In genomic region chr8:78027371-78027770, GRCm38 (mm10) we compare ENCODE assay signal across 30 mouse cellular contexts.
"Had no signal": no experiment of that assay in that cellular context is flagged by ENCODE, and none has a peak within 500 bp of the region (broad histone marks: within the 10 kb centered on the region; RNA-seq: fewer than 3 reads in every experiment).

No protein-coding gene starts in this region.

- H3K9ac ChIP-seq: heart, embryonic 12.5 days; heart, embryonic 13.5 days; heart, embryonic 15.5 days; hindbrain, embryonic 12.5 days; hindbrain, embryonic 13.5 days; hindbrain, embryonic 14.5 days; hindbrain, embryonic 15.5 days; intestine, embryonic 15.5 days; kidney, embryonic 15.5 days had no signal

- H3K4me1 ChIP-seq: hindbrain, embryonic 13.5 days had no signal

- H3K27ac ChIP-seq: heart, embryonic 10.5 days; heart, embryonic 13.5 days; heart, embryonic 15.5 days; hindbrain, embryonic 10.5 days; hindbrain, embryonic 12.5 days; hindbrain, embryonic 13.5 days; hindbrain, embryonic 14.5 days; hindbrain, embryonic 15.5 days; hindbrain, postnatal 0 days; intestine, embryonic 15.5 days; kidney, embryonic 15.5 days; kidney, postnatal 0 days; layer of hippocampus, adult 2 months; left cerebral cortex, adult 2 months had no signal

- H3K4me3 ChIP-seq: heart, embryonic 10.5 days; heart, embryonic 12.5 days; heart, embryonic 13.5 days; heart, embryonic 15.5 days; hindbrain, embryonic 10.5 days; hindbrain, embryonic 12.5 days; hindbrain, embryonic 13.5 days; hindbrain, embryonic 15.5 days; intestine, embryonic 15.5 days; kidney, embryonic 15.5 days; layer of hippocampus, adult 2 months; left cerebral cortex, adult 2 months had no signal

- H3K27me3 ChIP-seq: heart, embryonic 12.5 days; heart, embryonic 13.5 days; heart, embryonic 15.5 days; hindbrain, embryonic 12.5 days; hindbrain, embryonic 13.5 days; hindbrain, embryonic 15.5 days; intestine, embryonic 15.5 days; kidney, embryonic 15.5 days had no signal

- DNase-seq: heart, postnatal 10 days; heart, postnatal 14 days; heart, postnatal 36 days; kidney, adult 11 months; kidney, adult 18-20 months; kidney, adult 2 months; kidney, adult 8-10 months; kidney, adult 9 months; kidney, postnatal 10 days; kidney, postnatal 14 days; kidney, postnatal 25 days; kidney, postnatal 36 days; kidney, postnatal 4 days; layer of hippocampus, adult 9-11 months; layer of hippocampus, postnatal 36 days had no signal

- H3K36me3 ChIP-seq: heart, embryonic 10.5 days; heart, embryonic 12.5 days; heart, embryonic 13.5 days; heart, embryonic 15.5 days; hindbrain, embryonic 10.5 days; hindbrain, embryonic 12.5 days; hindbrain, embryonic 13.5 days; hindbrain, embryonic 15.5 days; intestine, embryonic 15.5 days; kidney, embryonic 15.5 days had no signal
